Mouse (Mus musculus) small intestine, adult 2 months (tissue): Measurements from ENCODE around the gene Snx11. TPM values are rescaled to one million over a fixed set of nuclear protein-coding genes. Genes with fewer than 3 reads are reported as not detected.

Source experiments
- H3K27ac ChIP-seq: fragments of 200-500 bp; 2 replicates; pipeline ENCODE4 v1.5.1; 2012; ENCODE audit warnings: low read depth, low read length, control low read depth, inconsistent platforms; ENCODE audit not compliant: insufficient read depth
- H3K27me3 ChIP-seq: fragments of 200-500 bp; 2 replicates; pipeline ENCODE4 v1.6.1; 2012; ENCODE audit warnings: mild to moderate bottlenecking, moderate library complexity, low read length, inconsistent platforms; ENCODE audit not compliant: control insufficient read depth, insufficient read depth
- H3K36me3 ChIP-seq: fragments of 200-500 bp; 2 replicates; pipeline ENCODE4 v1.6.1; 2012; ENCODE audit warnings: mild to moderate bottlenecking, low read length, control low read depth, inconsistent platforms; ENCODE audit not compliant: control insufficient read depth, insufficient read depth
- H3K4me1 ChIP-seq: fragments of 200-500 bp; 2 replicates; pipeline ENCODE4 v1.6.1; 2012; ENCODE audit warnings: low read length, inconsistent platforms, mixed read lengths; ENCODE audit not compliant: control insufficient read depth, insufficient read depth, insufficient read length
- H3K4me3 ChIP-seq: fragments of 200-500 bp; 2 replicates; pipeline ENCODE4 v1.5.1; 2012; ENCODE audit warnings: low read depth, mild to moderate bottlenecking, control low read depth, inconsistent platforms, low read length, moderate library complexity
- CTCF ChIP-seq: fragments of 200-500 bp; IDR thresholded peaks from 2 replicates; pipeline ENCODE4 v1.5.1; 2012; ENCODE audit warnings: low read depth, mild to moderate bottlenecking, control low read depth, inconsistent platforms, low read length, moderate library complexity, mixed read lengths; ENCODE audit not compliant: insufficient replicate concordance, insufficient read length; ENCODE audit errors: extremely low read depth
- POLR2A ChIP-seq: fragments of 200-500 bp; IDR thresholded peaks from 2 replicates; pipeline ENCODE4 v1.6.1; 2012; ENCODE audit warnings: low read depth, mild to moderate bottlenecking, control low read depth, inconsistent platforms, low read length, moderate library complexity
- WGBS: fragments of 180-500 bp; shearing (Covaris S2); methylation state at CpG from one replicate; pipeline ENCODE4 v1.1.7; 2018; 5-methylcytosine and 5-hydroxymethylcytosine counted together
- polyA plus RNA-seq: library from polyadenylated mRNA; depleted of rRNA; stranded (reverse); fragments of >200 nt; gene quantifications from 2 replicates; pipeline ENCODE4 v1.2.3, GENCODE M21; 2012

Snx11 gene
- polyA plus RNA-seq, 1 experiment = 13.2 TPM

DNA sequence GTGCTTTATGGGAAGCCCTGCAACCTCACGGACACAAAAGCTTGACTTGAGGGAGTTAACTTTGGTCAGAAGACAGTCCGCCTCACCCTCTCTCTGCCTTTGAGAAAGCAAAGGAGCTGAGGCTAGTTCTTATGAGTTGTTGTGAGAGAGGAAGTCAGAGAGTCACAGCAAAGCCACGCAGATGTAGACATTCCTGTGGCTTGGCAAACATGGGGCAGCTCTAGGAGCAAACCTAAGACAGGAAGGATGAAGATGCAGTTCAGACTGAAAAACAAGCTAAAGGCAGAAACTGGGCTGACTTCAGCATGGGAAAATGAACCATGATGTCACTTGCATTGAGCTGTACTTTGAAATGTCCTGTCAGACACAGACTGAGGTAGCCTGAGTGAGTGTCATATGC lies 29.8 kb downstream of the Snx11 start:
- H3K4me3 ChIP-seq = no peak overlapping the region
- TF ChIP-seq CTCF (no peak), POLR2A (no peak)
- 36% methylated on average over 3 of the region's 3 CpGs for WGBS

DNA sequence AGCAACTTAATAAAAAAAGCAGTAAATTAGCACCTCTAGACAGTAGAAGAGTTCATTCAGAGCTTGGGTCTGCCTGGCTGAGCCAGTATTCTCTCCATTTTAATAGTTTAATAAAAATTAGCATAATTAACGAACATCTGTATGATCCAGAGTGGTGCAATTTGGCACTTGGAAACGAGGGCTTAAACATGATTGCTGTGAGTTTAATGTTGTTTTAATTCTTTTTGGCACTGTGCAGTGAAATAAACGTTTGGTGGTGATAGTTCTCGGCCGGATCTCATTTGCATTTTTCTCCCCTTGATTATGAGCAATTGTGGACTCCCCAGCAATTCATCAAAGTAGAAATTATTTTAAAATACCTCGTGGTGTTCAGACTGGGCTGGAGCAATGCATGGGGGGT lies 30.7 kb downstream of the Snx11 start:
- TF ChIP-seq CTCF (no peak), POLR2A (no peak)
- peaks cover 18% of the 10 kb centered on the region for H3K27me3 ChIP-seq
- H3K4me1 ChIP-seq = no peaks in the 10 kb centered on the region
- no peaks in the 10 kb centered on the region for H3K36me3 ChIP-seq
- 71% methylated on average over 6 of the region's 6 CpGs for WGBS
- no peak overlapping the region for H3K27ac ChIP-seq
- H3K4me3 ChIP-seq = no peak overlapping the region

More for the DNA sequence above, 29.8 kb downstream of the Snx11 start:
- H3K4me1 ChIP-seq = no peaks in the 10 kb centered on the region
- no peaks in the 10 kb centered on the region for H3K36me3 ChIP-seq
- no peak overlapping the region; the same call in 1 of the 2 replicates for H3K27ac ChIP-seq
- peaks cover 11% of the 10 kb centered on the region for H3K27me3 ChIP-seq

- H3K4me1 ChIP-seq = no peaks in the 10 kb centered on the region
- H3K27me3 ChIP-seq = peaks cover 21% of the 10 kb centered on the region
- no peak overlapping the region for H3K27ac ChIP-seq
- 72% methylated on average over 4 of the region's 4 CpGs for WGBS
- TF ChIP-seq CTCF (no peak), POLR2A (no peak)
- H3K36me3 ChIP-seq = no peaks in the 10 kb centered on the region
- no peak overlapping the region for H3K4me3 ChIP-seq
Observed at GRCm38 (mm10) chr11:96743891-96744290, 33.5 kb downstream of the Snx11 start.

DNA sequence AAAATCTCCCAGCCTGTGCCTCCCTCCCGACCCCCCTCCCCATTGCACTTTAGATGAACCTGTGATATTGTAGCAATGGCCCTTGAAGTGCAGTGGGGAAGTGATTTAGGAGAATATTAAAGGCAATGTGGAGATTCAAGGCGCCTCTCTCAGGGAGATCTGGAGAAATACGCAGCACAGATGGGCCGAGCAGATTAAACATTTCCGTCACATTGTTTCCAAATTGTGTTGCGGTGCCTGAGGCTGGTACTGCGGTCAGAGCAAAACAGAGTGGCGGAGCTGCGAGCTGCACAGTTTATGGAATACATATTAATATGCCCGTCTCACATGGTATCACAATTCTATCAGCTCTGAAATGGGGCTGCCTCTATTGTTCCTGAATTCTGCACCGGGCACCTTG lies 34.4 kb downstream of the Snx11 start:
- TF ChIP-seq POLR2A (no peak), CTCF (no peak)
- H3K4me3 ChIP-seq = no peak overlapping the region
- H3K27me3 ChIP-seq = peaks cover 21% of the 10 kb centered on the region
- WGBS = 25% methylated on average over 11 of the region's 11 CpGs
- H3K27ac ChIP-seq = no peak overlapping the region
- H3K4me1 ChIP-seq = no peaks in the 10 kb centered on the region
- no peaks in the 10 kb centered on the region for H3K36me3 ChIP-seq

DNA sequence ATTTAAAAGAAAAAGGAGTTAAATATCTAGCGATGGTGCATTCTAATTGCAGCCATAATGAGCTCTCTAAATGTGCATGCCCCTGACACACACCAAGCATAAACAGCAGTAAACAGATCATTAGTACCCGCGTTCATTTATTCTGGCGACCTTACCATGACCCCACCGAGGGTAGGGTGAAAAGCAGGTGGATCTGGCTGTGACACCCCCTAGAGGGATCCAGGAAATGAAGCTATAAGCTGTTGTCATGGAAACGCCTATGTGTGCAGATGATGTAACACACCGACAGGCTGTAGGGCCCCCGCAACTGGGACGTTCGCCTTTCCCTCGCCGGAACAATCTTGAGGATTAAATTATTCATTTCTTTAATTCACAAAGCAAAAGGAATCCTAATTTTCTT lies 35.4 kb downstream of the Snx11 start:
- Histone ChIP-seq H3K4me3 (no peak overlapping the region), H3K27me3 (peaks cover 21% of the 10 kb centered on the region), H3K4me1 (no peaks in the 10 kb centered on the region), H3K36me3 (no peaks in the 10 kb centered on the region), H3K27ac (no peak overlapping the region)
- no peak for TF ChIP-seq POLR2A
- no peak for TF ChIP-seq CTCF
- 23% methylated on average over 12 of the region's 12 CpGs for WGBS

DNA sequence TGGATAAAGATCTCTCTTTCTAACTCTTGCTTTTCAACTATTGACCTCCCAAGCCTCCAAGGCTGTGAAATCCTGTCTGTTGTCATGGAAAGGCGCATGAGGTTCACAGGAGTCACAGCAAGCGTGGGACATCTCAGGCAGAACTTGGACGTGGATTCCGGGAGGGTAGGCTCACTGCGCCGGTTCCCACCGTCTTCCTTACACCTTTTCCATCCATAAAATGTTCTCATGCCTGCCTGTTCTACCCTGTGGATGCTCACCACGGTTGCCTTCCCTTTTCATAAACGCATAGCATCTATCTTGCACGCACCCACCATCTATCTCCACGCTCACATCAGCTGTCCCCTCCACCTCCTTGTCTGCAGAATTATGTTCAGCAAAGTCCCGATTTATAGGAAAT lies 36.6 kb downstream of the Snx11 start:
- peaks cover 26% of the 10 kb centered on the region for H3K27me3 ChIP-seq
- WGBS = 64% methylated on average over 12 of the region's 12 CpGs
- no peak overlapping the region for H3K27ac ChIP-seq
- H3K4me1 ChIP-seq = no peaks in the 10 kb centered on the region
- no peak for TF ChIP-seq CTCF
- TF ChIP-seq POLR2A = no peak
- H3K4me3 ChIP-seq = no peak overlapping the region
- no peaks in the 10 kb centered on the region for H3K36me3 ChIP-seq

DNA sequence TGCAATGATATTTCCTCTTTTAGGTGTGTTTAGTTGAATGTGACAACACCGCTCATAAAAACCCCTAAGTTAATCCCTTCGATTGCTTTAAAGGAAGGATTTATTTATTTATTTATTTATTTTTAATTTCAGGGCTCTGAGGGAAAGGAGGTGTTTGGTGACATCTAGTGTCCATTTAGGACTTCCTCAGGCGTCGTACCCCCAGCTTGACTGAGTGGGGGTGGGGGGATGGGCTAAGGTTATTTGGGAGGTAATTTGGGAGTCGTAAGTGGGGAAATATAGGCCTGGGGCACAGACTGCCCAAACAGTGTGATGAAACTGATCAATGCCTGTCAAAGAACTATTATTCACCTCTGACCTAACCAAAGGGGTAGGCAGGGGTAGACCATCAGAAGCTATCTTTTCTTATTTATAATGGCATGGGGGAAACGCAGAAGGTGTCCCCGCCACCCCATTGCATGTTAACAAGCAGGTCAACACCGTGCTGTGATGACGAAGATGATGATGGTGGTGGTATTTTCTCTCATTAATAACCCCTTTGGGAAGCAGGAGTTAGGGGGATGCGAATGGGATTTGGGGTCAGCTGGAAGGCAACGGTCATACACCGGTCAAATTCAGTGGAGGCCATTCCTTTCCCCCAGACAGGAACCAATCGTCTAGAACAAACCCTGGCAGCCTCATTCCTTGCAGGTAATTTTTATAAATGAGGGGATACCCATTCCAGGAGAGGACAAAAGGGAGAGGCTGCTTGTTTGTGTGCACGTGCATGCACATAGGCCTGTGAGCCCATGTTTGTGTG lies 39.5 kb downstream of the Snx11 start:
- Histone ChIP-seq H3K36me3 (no peaks in the 10 kb centered on the region), H3K27me3 (peaks cover 16% of the 10 kb centered on the region; the same call in 1 of the 2 replicates), H3K27ac (no peak overlapping the region), H3K4me1 (no peaks in the 10 kb centered on the region), H3K4me3 (no peak overlapping the region)
- TF ChIP-seq CTCF = no peak
- no peak for TF ChIP-seq POLR2A
- 82% methylated on average over 14 of the region's 14 CpGs for WGBS

DNA sequence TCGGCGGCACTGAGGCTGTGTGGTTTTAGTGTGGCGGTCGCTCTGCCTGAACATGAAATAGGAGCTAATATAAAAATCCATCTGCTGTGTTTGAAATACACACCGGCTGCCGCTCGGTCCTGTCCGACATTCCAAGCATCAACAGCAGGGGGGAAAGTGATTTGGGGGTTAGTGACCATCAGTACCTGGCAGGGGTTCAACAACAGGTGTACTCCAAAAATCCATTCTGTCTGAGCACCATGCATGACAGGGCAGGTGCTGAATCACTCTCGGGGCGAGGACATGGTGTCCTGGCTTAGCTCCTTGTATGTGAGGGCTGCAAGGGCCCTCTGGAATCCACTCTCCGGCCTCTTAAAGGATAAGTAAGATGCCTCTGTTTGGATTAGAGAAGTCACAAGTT lies 41.0 kb downstream of the Snx11 start:
- Histone ChIP-seq H3K27ac (no peak overlapping the region), H3K36me3 (no peaks in the 10 kb centered on the region), H3K4me1 (no peaks in the 10 kb centered on the region), H3K4me3 (no peak overlapping the region), H3K27me3 (peaks cover 8% of the 10 kb centered on the region; the same call in 1 of the 2 replicates)
- TF ChIP-seq CTCF (no peak), POLR2A (no peak)
- WGBS = 52% methylated on average over 11 of the region's 11 CpGs
